In the genomic region with DNA sequence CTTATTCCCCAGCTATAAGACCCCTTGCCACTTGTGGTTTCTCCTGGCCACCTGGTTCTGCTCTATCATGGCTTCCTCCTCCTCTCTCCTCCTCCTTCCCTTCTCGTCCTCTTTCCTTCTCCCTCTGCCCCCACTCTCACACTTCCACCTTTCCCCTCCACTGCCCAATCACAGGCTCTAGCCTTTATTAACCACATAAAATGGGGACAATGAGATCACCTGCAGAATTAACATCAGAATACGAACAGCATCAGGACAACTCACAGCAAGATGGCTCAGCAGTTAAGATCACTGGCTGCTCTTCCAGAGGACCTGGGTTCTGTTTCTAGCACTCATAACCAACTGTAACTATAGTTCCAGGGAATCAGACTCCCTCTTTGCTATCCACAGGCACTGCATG, we compare ENCODE assay signal across 18 mouse cellular contexts.
"Had no signal": no experiment of that assay in that cellular context is flagged by ENCODE, and none has a peak within 500 bp of the region (broad histone marks: within the 10 kb centered on the region; RNA-seq: fewer than 3 reads in every experiment).

No protein-coding gene starts in this region.

- H3K4me2 ChIP-seq: liver, embryonic 13.5 days; liver, embryonic 15.5 days; lung, embryonic 15.5 days; midbrain, embryonic 12.5 days; midbrain, embryonic 15.5 days; neural tube, embryonic 12.5 days had no signal

- ATAC-seq: liver, postnatal 0 days; lung, postnatal 0 days; midbrain, embryonic 15.5 days had no signal

- H3K4me1 ChIP-seq: liver, embryonic 13.5 days; liver, embryonic 15.5 days; lung, embryonic 15.5 days; megakaryocyte, embryonic 14.5 days; midbrain, embryonic 12.5 days; midbrain, embryonic 15.5 days; neural tube, embryonic 12.5 days had no signal

- H3K36me3 ChIP-seq: liver, embryonic 13.5 days; liver, embryonic 15.5 days; lung, embryonic 15.5 days had no signal

- H3K9me3 ChIP-seq: liver, embryonic 13.5 days; liver, embryonic 15.5 days; lung, embryonic 15.5 days; midbrain, embryonic 12.5 days; midbrain, embryonic 15.5 days; neural tube, embryonic 12.5 days had no signal

- H3K27me3 ChIP-seq: liver, embryonic 13.5 days; liver, embryonic 15.5 days; lung, embryonic 15.5 days; midbrain, embryonic 12.5 days; midbrain, embryonic 15.5 days; neural tube, embryonic 12.5 days had no signal

- DNase-seq: liver, embryonic 13.5 days; liver, postnatal 0 days; lung, adult 2 months; lung, postnatal 14 days; lung, postnatal 36 days; right cerebral cortex, postnatal 14 days; right cerebral cortex, postnatal 4 days; spleen, adult 18-20 months; thymus, adult 18-20 months; thymus, postnatal 14 days had no signal

- H3K9ac ChIP-seq: liver, embryonic 13.5 days; liver, embryonic 15.5 days; liver, postnatal 0 days; lung, embryonic 15.5 days; midbrain, embryonic 12.5 days; midbrain, embryonic 15.5 days; neural tube, embryonic 12.5 days had no signal

- H3K27ac ChIP-seq: liver, embryonic 13.5 days; liver, embryonic 15.5 days; lung, embryonic 15.5 days; macrophage; midbrain, embryonic 12.5 days; midbrain, embryonic 15.5 days; neural tube, embryonic 12.5 days had no signal

- H3K4me3 ChIP-seq: liver, embryonic 13.5 days; liver, embryonic 15.5 days; lung, embryonic 15.5 days; megakaryocyte, embryonic 14.5 days; midbrain, embryonic 12.5 days; midbrain, embryonic 15.5 days; neural tube, embryonic 12.5 days had no signal
